Mouse (Mus musculus) granulocyte monocyte progenitor cell, adult 5-6 weeks (primary cell): ENCODE measurements at regions not wholly inside any gene's neighbourhood (a gene's known extent, or its start where the extent isn't known, plus 50 kb on each side); places are given as distances from the start of the nearest gene placed in this dataset.
"Not testable (repeated sequence)": the region's sequence is repeated elsewhere in the genome, so short reads cannot be mapped to it uniquely, and the experiment has no call there.

Experiments used
- ATAC-seq: replicated peaks from 2 replicates; pipeline ENCODE4 v1.8.0; 2016; ENCODE audit warnings: mild to moderate bottlenecking, moderate TSS enrichment, inconsistent platforms; ENCODE audit not compliant: poor library complexity, severe bottlenecking

DNA sequence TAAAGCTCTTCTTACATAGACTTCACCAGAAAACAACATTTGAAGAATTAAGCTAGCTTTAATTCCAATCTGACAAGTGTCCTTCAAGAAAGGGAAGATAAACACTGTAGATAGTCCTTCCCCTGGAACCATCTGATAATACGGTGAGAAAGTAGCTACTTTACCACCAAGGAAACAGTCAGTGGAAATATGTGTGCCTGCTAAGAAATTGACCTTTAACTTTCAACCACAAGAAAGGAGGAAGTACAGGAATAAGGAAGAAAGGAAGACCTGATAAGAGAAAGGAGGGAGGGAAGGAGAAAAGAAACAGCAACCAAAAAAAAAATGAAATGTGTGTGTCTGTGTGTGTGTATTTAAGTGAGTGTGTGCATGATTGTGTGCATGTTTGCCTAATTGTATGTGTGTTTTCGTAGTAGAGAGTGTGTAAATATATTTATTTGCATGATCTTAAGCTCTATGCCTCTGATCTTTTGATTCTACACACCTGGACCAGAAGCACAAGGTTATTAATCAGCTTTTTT, 831.3 kb downstream of the Pla2g4a start:
- ATAC-seq, result peak; percentile 69

DNA sequence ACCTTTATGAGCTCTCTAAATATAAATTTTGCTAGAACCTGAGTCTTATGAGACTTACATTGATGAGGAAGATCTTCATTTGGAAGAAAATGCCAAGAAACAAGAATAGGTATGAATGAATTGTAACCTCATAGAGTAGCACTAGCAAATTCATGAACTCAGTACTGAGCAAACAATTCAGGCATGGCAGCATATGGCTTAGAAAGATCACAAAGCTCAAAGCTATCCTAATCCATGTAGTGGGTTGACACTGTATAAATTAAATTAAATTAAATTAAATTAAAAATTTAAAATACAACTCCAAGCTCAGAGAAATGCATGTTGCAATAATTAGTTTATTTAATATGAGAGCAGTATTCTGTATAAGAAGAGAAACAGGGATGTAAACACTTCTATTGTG, 832.0 kb downstream of the Pla2g4a start:
- ATAC-seq, result no peak

DNA sequence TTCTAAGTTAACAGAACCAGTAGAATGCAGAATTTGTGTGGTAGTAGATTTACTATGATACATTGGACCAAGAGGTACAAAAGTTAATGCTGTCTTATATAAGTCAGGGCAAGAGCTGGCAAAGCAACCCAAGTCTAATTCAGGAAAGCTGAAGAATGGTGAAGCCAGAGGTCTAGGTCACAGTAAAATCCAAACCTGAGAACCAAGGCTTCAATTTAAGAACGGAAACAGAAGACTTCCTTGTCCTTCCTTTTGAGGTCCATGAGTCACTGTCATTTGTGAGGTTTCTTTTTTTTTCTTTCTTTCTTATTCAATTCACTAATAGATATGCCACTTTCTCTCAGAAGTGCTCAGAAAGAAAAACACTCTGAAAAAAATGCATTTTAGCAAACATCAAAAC, 833.4 kb downstream of the Pla2g4a start:
- ATAC-seq, result no peak

DNA sequence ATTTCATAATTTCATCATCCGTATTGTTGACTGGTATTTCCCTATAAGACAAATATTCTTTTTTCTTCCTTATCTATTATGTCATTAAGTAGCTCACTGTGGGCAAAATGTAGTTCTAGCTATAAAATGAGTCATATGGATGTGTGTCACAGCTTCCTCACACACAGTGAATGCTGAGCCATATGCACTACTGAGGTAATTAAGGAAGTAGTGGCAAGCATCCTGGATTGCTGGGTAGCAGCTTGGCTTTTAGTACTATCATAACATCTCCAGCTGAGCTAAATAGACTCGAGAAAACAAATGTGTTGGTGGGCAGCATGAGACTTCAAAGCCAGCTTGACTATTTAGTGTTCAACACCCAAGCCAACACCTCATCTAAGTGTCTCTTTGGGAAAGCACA, 857.7 kb downstream of the Pla2g4a start:
- ATAC-seq, result no peak

DNA sequence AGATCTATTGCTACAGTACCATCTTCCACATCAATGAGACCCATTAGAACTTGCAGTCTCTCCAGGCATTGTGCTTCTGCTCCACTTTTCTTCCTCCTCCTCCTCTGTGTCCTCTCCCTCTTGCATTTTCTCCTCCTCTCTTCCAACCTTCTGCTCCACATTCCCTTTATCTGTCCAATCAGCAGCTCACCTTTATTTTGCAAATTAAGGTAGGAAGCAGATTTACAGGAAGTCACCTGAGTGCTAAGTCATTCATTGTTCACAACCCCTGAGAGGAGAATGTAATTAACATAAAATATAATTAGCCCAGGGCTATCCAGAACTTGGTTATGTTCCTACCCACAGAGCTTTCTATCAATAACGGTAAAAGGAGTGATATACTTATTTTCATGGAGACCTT, 863.7 kb downstream of the Pla2g4a start:
- no peak for ATAC-seq

DNA sequence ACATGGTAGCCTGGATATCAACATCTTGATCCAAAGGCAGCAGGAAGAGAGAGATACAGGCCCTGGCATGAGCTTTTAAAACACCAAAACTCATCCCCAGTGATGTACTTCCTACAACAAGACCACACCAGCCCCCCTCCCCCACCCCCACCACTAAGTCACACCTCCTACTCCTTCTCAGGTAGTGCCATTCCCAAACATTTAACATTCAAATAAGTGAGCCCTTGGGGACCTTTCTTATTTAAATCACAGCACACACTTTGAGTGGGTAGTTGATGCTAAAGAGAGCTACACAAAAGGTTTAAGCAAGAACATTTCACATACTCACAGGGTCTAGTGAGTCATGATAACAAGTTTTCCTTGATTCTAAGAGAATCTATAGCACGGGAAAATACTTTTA, 886.4 kb downstream of the Pla2g4a start:
- ATAC-seq, result no peak

DNA sequence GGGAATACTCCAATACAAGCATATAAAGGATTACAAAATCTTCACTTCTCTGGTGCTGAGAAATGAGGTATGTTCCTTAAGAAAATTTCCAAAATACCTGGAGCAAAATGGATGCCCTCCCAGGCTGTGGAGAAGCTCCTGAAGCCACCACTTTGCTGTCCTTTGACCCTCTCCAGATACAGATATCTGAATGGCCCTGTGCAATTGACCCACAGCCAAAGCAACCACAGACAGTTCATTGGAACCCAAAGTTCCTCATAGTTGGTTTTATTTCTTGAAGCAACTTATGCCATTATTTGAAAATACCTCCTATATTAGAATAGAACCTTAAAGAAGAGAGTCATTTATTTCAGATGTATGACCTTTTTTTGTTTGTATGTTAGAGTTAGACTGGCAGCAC, 891.5 kb downstream of the Pla2g4a start:
- ATAC-seq, result no peak

DNA sequence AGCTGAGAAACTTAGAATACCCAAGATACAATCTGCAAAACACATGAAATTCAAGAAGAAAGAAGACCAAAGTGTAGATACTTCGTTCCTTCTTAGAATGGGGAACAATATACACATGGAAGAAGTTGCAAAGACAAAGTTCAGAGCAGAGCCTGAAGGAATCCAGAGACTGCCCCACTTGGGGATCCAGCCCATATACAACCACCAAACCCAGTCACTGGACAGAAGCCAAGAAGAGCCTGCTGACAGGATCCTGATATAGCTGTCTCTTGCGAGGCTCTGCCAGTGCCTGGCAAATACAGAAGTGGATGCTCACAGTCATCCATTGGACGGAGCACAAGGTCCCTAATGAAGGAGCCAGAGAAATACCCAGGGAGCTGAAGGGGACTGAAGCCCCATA, 898.1 kb downstream of the Pla2g4a start:
- not testable (repeated sequence) for ATAC-seq

DNA sequence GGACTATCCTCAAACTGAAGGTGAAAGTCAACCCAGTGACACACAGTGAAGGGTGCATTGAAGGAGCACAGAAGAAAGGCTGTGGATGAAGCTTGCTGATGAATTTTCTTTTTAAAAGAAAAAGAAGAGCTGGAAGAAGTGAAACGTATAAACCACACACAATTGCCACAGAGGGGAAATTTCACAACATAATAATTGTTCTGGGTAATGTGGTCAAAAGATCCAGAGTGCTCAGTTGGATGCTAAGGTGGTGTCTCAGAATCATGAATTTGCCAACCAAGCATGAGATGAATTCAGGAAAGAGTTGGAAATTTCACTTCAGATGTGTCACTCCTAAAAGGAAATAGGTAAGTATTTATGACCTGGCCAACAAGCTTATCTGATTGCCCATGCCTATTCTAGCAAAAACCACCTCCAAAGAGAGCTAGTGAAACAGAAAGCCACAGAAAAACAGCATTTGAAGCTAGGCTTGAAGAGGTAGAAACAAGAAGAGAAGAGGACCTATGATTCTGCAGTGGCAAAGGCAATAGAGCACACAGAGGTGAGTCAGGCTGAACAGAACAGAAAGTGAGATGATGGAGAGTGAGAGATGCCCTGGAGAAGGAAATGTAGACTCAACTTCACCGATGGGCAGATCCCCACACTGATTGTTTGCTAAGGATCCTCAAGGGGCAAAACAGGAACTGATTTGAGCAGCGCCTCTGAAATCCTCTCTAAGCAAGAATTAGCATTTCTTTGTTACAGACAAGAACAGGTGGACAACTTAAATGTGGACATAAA, 922.7 kb downstream of the Pla2g4a start:
- peak; percentile 86 for ATAC-seq

DNA sequence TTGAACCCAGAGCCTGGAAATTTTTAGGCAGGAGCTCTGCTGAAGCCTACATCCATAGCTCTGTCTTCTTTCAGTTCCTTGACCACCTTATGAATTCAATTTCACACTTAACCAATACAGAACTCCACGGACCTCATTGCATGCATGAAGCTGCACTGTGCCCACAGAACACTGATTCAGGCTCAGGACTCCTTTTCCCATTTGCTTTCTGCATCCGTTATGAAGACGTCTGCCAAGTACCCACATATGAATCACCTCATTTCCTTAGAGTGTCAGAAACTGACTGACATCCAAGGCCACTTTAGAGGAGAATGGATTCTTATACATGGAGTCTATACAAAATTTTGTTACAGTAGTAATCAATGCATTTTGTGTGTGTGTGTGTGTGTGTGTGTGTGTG, 932.8 kb downstream of the Pla2g4a start:
- ATAC-seq, result no peak

DNA sequence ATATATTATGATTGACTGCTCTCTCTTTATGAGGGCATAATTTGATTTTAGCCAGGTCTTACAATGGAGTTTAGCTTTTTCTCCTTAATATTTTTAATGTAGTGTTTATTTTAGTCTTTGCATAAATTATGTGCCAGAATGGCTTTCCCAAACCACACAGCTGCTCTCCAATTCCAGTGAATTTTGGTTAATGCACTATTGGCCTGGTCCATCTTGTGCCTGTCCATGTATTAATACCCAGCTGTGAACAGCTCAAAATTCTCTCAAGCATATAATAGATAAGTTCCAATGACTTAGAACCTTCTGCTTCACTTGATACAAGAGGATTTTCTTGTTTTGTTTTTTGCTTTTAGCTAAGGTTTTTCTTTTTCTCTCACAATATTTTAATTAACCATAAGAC, 939.4 kb downstream of the Pla2g4a start:
- ATAC-seq, result no peak

DNA sequence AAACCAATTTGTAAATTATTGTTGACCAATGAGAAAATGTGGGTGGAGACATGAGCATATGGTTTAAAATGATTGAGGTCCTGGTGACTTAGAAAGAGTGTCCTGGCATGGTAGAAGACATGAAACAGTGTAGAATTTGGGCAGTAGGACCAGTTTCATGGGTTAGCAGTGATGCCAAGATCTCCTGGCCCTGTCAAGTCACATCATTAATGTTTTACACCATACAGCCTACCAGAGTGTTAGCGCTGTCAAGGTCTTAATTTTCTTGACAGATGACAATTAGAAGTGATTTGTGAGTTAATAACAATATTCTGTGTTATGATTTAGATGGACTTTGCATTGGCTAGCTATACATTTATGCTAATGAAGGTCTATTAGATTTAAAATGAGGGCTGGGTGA, 939.8 kb downstream of the Pla2g4a start:
- no peak for ATAC-seq

DNA sequence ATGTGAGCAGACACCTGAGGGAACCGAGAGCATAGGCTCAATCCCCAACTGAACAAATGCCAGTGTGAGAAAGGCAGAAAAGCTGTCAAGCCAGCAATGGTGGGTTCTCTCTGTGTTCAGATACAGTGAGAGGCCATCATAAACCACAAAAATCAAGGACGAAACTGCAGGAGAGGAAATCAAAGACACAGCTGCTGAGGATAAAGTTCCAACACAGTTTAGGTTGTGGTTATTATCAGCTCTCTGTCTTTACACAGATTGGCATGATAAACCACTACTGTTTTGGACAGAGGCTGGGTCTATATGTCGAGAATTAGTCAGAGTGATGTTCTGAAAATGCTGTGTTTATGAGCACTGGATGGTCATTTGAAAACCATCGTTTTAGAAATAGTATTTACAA, 946.5 kb downstream of the Pla2g4a start:
- no peak for ATAC-seq

DNA sequence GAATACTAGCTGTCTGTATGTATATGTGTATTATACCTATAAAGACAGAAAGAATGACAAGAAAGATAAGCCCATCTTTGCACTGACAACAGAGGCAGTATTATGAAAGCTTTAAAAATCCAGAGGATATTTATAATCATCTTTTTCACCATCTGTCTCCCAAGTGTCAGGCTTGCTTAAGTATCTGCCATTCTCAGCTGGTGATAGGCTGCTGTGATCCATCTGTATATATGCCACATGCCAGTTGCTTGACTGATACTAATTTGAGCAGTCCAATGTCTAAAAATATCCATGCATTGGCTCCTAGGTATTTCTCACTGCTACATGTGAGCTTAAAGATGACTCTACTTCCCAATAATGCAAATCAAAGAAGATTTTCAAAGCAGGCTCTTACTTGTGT, 950.3 kb downstream of the Pla2g4a start:
- no peak for ATAC-seq

DNA sequence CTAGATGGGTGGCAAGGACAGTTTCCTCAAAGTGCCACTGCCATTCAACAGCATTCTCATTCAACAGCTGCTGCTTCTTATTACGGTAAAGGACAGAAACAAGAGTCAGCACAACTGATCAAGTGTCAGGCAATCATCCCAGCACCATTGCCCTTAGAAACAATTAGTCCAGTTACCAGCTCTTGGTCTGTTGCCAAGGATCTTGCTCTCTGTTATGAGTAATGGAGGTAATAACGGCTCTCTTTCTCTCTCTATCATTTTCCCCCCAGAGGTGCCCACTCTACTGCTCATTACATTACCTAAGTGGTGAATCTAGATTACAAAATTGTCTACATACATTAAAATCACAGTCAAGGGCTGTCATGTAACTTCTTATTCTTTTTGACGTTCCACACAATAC, 961.0 kb downstream of the Pla2g4a start:
- ATAC-seq, result no peak

DNA sequence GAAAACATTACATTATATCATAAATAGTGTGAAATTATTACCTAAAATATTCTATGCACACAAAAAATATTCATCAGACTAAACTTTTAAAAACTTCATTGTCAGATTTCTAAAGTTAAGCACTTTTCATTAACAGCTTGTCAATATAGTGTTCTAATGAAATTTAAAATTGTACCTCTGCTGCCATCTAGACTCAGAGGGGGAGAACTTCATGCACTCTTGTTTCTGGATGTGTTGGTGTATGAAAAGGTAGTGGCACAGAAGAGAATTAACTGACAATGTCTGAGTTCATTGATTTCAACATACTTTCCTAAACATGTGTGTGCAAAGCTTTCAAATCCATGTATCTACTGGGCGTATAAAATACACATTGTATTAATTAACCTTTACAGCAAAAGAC, 967.5 kb downstream of the Pla2g4a start:
- peak; percentile 58 for ATAC-seq

DNA sequence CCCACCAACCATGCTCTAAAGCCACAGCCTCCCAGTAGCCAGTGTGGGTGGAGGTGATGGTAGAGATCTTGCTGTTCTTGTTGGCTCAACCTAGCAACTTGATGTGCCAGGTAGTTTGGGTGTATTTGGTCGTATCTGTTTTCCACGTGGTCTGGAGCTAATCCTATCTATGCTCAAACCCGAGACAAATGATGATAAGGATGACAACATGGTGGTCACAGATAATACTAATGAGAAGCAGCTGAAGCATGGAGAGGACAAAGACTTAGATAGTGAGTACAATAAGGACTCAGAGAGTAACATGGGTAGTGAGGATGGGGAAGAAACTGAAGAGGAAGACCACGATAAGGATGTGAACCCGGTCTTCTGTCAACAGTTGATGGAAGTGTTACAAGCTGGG, 983.7 kb downstream of the Pla2g4a start:
- no peak for ATAC-seq

DNA sequence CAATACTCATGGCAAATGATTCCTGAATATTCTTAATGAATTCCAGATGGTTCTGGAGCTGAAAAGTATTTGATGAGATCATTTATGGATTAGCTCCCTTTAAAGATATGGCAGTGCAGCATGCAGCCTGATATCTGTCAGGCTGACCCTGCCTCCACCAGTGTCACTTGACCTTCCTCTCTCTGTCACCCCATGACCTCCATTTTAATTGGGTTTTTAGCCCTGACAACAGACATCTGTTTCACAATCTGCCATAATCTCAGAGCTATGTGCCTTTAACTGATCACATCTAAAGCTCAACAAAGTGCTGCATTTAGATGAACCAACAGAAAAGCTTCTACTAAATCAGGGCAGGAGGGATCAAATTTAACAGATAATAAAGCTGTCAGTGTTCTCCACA, 995.7 kb downstream of the Pla2g4a start:
- ATAC-seq, result no peak

DNA sequence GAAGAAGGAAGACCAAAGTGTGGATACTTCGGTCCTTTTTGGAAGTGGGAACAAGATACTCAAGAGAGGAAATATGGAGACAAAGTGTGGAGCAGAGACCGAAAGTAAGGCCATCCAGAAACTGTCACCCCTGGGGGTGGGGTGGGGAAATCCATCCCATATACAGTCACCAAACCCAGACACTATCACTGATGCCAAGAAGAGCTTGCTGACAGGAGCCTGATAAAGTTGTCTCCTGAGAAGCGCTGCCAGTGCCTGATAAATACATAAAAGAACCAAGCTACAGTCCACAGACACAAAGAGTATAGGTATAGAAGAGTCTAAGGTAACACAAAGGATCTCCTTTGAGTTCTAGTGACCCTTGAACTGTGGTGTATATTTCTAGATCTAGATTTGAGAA, 1026.7 kb downstream of the Pla2g4a start:
- ATAC-seq, result no peak

DNA sequence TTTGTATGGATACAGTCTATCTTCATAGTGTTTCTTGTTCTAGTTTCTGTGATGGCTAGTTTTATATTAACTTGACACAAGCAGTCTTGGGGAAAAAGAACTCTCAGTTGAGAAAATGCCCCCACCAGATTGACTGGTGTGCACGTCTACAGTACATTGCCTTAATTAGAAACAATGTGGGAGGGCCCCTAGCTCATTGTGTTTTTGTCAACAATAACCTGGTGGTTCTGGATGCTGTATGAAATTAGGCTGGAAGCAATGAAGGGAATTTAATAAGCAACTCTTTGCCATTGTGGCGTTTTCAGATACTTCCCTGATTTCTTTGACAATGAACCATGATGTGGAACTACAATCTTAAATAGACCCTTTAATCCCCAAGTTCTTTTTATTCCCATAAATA, 1036.6 kb downstream of the Pla2g4a start:
- no peak for ATAC-seq

DNA sequence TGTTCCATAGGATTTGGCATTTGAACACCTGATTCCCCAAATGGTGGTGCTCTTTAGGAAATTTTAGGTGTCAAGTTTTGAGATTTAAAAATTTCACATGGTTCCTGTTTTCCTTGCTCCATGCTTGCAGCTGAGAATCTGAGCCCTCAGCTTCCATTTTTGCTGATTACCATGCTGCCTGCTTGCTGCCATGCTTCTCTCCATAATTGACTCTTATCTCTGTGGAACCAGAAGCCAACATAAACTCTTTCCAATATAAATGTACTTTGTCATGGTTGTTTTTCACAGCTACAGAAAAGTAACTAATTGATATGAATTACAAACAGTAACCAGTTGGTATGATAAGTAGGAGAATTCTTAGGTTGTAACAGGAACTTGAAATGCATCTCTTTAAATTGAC, 1044.0 kb downstream of the Pla2g4a start:
- ATAC-seq, result no peak

DNA sequence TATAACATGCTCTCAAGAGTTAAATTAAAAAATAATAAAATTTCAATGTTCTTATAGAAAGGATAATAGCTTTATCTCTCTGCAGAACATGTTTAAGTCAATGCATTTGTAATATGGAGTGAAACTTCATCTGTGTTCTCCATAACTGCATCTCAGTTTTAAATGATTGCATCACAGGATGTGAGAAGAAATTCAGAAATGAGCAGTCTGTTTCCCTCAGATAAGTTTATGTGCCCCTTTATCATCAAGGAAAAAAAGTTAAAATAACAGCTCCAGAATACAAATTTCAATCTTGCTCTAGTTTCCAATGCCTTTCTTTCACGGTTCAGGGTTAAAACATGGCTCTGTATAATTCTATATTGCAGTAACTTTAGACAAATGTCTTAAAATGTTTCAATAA, 1048.3 kb downstream of the Pla2g4a start:
- no peak; the same call in 1 of the 2 replicates for ATAC-seq

DNA sequence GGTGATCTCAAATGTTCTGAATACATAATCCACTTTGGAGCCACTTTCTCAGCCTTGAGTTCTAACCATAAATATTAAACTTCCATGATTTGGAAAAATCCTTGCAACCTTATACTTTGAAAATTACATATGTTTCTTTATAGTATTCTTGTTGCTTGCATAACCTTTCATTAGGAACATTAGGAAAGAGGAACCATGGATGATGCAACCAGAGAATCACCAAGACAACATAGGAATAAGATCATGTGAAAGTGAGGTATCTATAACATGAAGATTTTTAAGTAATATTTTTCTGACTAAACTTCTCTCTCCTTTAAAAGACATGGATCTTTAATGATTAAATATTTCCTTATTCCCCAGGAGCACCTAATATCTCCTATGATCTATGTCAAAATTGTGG, 1057.0 kb downstream of the Pla2g4a start:
- ATAC-seq, result peak; percentile 92
